Mouse (Mus musculus) layer of hippocampus, adult 2 months (tissue): Measurements from ENCODE around the gene Clcn5. TPM values are rescaled to one million over a fixed set of nuclear protein-coding genes. Genes with fewer than 3 reads are reported as not detected.

Source experiments
- DNase-seq, 2 experiments: peaks; one replicate each; pipeline ENCODE4 v3.0.0; 2022; ENCODE audit warnings: low spot score in 2 of 2
- H3K27ac ChIP-seq: fragments of 200-600 bp; 2 replicates; pipeline ENCODE4 v1.8.1; 2022
- H3K4me3 ChIP-seq: fragments of 200-600 bp; 2 replicates; pipeline ENCODE4 v1.8.1; 2022; ENCODE audit warnings: mild to moderate bottlenecking
- CTCF ChIP-seq: fragments of 200-600 bp; conservative IDR thresholded peaks from 2 replicates; pipeline ENCODE4 v1.8.1; 2022; ENCODE audit warnings: antibody characterized with exemption, mild to moderate bottlenecking, moderate library complexity
- long read RNA-seq, 2 experiments: library from polyadenylated mRNA; stranded (forward); transcript quantifications; one replicate each; pipeline ENCODE4 v2.0.0; 2021; ENCODE audit warnings: borderline mapping rate in 2 of 2
- total RNA-seq, 2 experiments: library from RNA; stranded (reverse); gene quantifications; 2 replicates each; pipeline ENCODE4 v1.2.3; 2021

Clcn5 gene
- 1 to 10 TPM; 5.7 to 6.9 TPM for total RNA-seq
- long read RNA-seq, experiment 1, result 0 reads
- long read RNA-seq, experiment 2, full-length matches to known transcripts, result 3 of 4 reads
- long read RNA-seq, experiment 2, partial matches to known transcripts, result 1 of 4 reads
- long read RNA-seq, experiment 2, other reads (novel, unspliced or antisense), result 0 of 4 reads

DNA sequence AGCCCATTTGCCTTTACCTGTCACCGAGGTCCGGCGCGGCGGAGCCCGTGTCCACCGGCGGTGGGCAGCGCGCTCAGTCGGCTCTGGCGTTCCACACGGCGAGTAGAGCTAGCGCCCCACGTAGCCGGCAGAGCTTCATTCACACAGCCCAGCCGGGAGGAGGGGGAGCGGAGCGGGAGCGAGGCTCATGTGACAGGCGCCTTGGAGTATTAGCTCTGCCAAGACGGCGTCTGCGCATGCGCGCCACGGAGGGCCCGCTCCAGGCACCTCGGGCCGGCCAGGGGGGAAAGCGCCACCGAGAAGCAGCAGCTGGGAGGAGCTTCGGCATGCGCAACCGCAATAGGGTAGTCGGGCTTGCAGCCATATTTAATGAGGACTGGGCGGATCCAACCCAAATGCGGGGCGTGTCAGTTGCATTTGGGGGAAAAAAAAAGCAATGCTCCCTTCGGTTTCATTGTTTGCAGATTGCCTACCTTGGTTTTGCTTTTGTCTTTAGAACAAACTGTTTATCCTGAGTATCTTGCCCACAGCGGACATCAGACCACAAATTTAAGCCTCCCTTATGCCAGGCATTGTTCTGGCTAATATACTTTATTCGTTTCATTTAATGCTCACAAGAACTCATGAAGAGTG, at the start of gene Clcn5:
Clcn5 (minus strand) TSS at position 270 of the 633 bp plus-strand sequence.
- Histone ChIP-seq H3K27ac (peak within 1 kb of the TSS; percentile 87), H3K4me3 (peak within 1 kb of the TSS; percentile 68)
- peak; percentile 91 to 97 for DNase-seq
- TF ChIP-seq CTCF, result no peak

DNA sequence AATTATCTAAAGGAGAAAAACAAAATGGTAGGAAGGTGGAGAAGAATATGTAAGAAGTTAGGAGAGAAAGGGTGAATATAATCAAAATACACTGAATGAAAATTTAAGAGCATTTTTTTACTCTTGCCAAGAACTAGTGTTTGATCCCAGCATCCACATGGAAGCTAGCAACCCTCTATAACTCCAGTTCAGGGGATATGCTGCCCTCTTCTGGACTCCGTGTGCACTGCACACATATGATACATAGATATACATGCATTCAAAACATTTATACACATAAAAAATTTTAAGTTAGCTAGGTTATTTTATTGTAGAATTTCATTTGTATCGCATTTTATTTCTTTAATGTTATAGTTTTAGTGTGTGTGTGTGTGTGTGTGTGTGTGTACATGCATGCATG, 6.3 kb upstream of the Clcn5 start:
- DNase-seq, result no peak
- Histone ChIP-seq H3K4me3 (no peak overlapping the region), H3K27ac (no peak overlapping the region)
- TF ChIP-seq CTCF, result peak; percentile 51

- DNase-seq, result peak; percentile 30 to 72
- TF ChIP-seq CTCF, result peak; percentile 70
Measured at GRCm38 (mm10) chrX:7322288-7322687, 3.1 kb upstream of the Clcn5 start.

GRCm38 (mm10) chrX:7320571-7320970, 1.4 kb upstream of the Clcn5 start:
- H3K4me3 ChIP-seq, result no peak overlapping the region
- H3K27ac ChIP-seq, result no peak overlapping the region
- TF ChIP-seq CTCF, result no peak
- no peak for DNase-seq

More at GRCm38 (mm10) chrX:7322288-7322687, 3.1 kb upstream of the Clcn5 start:
- Histone ChIP-seq H3K4me3 (no peak overlapping the region), H3K27ac (no peak overlapping the region)

- Histone ChIP-seq H3K27ac (peak overlapping the region; percentile 87), H3K4me3 (peak overlapping the region; percentile 68)
- TF ChIP-seq CTCF, result 0 out of 2 replicates have a peak, but pooled peaks have one; percentile 3
- no peak for DNase-seq
Measured at GRCm38 (mm10) chrX:7318551-7319025, 570 bp downstream of the Clcn5 start.

DNA sequence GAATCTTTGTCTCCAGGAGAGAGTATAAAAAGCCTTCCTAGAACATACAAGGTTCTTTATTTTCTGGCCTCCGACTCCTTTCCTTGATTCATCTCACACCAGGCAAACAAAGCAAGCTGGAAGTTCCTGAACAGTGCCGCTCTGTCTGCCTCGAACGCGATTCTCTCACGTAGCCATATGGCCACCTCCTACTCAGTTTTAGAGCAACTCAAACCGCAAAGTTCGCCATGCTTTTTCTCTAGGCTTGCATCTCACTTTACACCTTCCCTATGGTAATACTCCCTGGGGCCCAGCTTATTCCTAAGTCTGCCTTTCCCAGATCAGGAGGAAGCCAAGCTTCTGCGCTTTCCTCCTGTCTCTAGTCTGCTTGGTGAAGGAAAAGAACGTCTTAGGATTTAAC, 4.0 kb downstream of the Clcn5 start:
- Histone ChIP-seq H3K27ac (no peak overlapping the region), H3K4me3 (no peak overlapping the region)
- no peak for TF ChIP-seq CTCF
- DNase-seq, result peak in 1 of 2 experiments; percentile 41

DNA sequence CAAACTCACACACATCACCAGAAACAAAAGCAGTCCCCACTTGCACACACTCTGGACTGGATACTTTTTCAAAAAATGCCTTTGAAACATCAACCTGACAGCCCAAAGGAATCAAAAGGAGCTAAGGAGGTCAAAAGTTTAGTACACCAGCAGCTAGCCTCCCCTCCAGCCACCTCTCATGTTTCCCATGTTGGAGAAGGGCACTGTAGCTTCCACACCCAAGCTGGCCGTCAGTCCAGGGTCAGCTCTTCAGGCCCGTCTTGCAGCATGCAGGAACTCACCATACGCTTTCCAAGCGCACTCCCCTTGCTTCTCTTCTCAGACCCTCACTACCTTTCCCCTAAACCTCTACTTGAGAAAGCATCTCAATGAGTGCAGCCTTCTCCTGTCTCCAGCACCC, 4.5 kb downstream of the Clcn5 start:
- no peak overlapping the region for H3K4me3 ChIP-seq
- no peak for DNase-seq
- no peak overlapping the region for H3K27ac ChIP-seq
- TF ChIP-seq CTCF, result no peak

GRCm38 (mm10) chrX:7308242-7308641, 10.9 kb downstream of the Clcn5 start:
- Histone ChIP-seq H3K4me3 (no peak overlapping the region), H3K27ac (no peak overlapping the region)
- no peak for DNase-seq
- no peak for TF ChIP-seq CTCF

DNA sequence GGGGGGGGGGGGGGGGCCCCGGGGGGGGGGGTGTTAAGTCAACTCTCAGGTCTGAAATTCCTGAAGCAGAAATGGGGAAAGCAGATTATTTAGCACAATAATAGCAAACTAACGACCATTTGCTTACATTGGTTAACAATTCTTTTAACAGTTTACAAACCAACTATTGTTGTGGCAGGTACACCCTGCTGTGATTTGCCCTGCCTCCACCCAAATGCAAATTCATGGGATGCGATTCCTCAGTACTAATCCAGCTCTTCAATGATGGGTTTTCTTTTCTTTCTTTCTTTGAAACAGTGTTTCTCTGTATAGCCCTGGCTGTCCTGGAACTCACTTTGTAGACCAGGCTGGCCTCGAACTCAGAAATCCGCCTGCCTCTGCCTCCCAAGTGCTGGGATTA, 12.3 kb downstream of the Clcn5 start:
- Histone ChIP-seq H3K27ac (no peak overlapping the region), H3K4me3 (no peak overlapping the region)
- DNase-seq, result no peak
- no peak for TF ChIP-seq CTCF

DNA sequence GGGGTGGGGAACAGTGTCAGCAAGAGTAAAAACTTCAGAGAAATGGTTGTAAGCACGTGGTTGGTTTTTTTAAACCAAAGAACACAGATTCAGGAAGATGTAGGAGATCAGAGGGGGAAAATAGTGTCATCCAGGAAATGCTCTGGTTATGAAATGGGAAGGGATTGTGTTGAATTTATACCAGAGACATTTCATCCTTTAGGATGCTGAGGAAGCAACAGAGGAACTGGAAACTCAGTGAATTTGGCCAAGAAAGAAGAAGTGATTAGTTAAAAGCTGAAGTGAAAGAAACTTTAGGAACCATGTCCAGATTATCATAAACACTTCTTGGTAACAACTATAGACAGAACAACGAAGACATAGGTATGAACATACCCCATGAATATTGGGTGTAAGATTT, 26.2 kb downstream of the Clcn5 start:
- Histone ChIP-seq H3K27ac (no peak overlapping the region), H3K4me3 (no peak overlapping the region)
- no peak for TF ChIP-seq CTCF
- DNase-seq, result no peak

DNA sequence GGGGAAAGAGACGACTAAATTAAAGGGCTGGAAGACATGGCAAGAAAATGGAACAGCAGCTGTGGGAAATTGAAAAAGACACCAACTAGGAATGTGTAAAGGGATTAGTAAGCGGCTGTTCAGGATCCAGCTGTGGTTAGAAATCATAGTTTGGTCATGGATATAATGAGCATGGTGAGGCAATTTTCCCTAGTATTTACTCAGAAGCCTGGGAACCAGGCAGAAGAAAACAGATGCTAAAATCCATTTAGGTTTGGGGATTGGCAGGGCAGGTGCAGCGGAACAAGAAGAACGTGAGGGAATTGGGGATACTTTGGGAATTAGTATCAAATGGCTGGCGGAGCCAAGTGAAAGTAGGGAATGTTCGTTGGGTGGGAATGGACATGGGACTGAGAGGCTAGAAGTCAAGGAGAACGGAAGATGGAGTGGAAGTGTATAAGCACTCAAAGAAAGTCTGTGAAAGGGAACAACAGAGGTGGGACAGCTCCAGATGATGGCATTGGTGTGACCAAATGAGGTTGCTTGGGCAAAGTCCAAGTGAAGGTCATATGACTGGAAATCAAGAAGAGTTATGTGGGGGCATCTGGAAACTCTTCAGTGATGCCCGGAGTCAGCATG, 26.9 kb downstream of the Clcn5 start:
- TF ChIP-seq CTCF, result no peak
- Histone ChIP-seq H3K4me3 (no peak overlapping the region), H3K27ac (no peak overlapping the region)
- no peak for DNase-seq

- no peak overlapping the region for H3K27ac ChIP-seq
- no peak for DNase-seq
- TF ChIP-seq CTCF, result no peak
- H3K4me3 ChIP-seq, result no peak overlapping the region
Measured at GRCm38 (mm10) chrX:7288976-7289375, 30.2 kb downstream of the Clcn5 start.

GRCm38 (mm10) chrX:7287051-7287734, 32.0 kb downstream of the Clcn5 start:
- TF ChIP-seq CTCF, result no peak
- no peak for DNase-seq
- H3K27ac ChIP-seq, result no peak overlapping the region
- no peak overlapping the region for H3K4me3 ChIP-seq
